Mouse (Mus musculus): ENCODE results near the gene Efhd2.

DNA sequence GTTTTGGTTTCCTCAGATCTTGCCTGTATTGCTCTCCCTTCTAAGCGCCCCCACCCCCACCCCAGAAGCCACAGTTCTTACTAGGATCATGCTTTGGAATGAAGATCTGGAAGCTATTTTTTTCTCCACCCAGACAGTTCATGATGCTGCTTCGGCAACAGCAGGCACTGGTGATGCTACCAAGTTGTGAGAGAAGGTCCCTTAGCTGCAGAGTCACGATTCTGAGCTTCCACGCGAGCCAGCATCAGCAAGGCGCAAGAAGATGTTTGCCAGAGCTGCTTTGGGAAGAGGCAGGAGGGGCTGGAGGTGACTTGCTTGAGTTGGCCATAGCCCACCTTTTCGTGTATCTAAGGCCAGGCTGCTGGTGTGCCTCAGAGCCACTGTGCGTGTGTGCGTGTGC is 10.7 kb upstream of the Efhd2 start:
- TF ChIP-seq CTCF (IDR thresholded peaks at IDR 0.05; ENCODE audit: borderline replicate concordance, extremely low read depth, insufficient read depth, insufficient read length) (no peak), POLR2A (IDR thresholded peaks at IDR 0.05; ENCODE audit: borderline replicate concordance, extremely low read depth, insufficient read depth, insufficient read length, poor library complexity, severe bottlenecking) (no peak)
